Mouse (Mus musculus): ENCODE data around the gene Sc5d. TPM values are rescaled to one million over a fixed set of nuclear protein-coding genes. Genes with fewer than 3 reads are reported as not detected.
A peak's percentile ranks its signal among the peaks of the same experiment; 100 is the strongest.

Gene Sc5d
- 47.8 and 59.5 TPM in 2 replicates for polyA plus RNA-seq (2012; rRNA removed)

- DNase-seq (ENCODE audit: low spot score) = peak; percentile 89
Observed at GRCm38 (mm10) chr9:42264145-42264544, at the start of gene Sc5d. Sc5d (minus strand) TSS chr9:42264256.

GRCm38 (mm10) chr9:42311311-42311710 lies 47.3 kb upstream of the Sc5d start:
- DNase-seq (ENCODE audit: low spot score) = no peak

GRCm38 (mm10) chr9:42303894-42304293 lies 39.8 kb upstream of the Sc5d start:
- no peak for DNase-seq (ENCODE audit: low spot score)

- no peak for DNase-seq (ENCODE audit: low spot score)
Observed at GRCm38 (mm10) chr9:42301082-42301633, 37.1 kb upstream of the Sc5d start.

- DNase-seq (ENCODE audit: low spot score) = no peak
Observed at GRCm38 (mm10) chr9:42296297-42296922, 32.4 kb upstream of the Sc5d start.

GRCm38 (mm10) chr9:42294131-42294530 lies 30.1 kb upstream of the Sc5d start:
- no peak for DNase-seq (ENCODE audit: low spot score)

GRCm38 (mm10) chr9:42293596-42293995 lies 29.5 kb upstream of the Sc5d start:
- no peak for DNase-seq (ENCODE audit: low spot score)

GRCm38 (mm10) chr9:42293051-42293450 lies 29.0 kb upstream of the Sc5d start:
- DNase-seq (ENCODE audit: low spot score) = no peak

GRCm38 (mm10) chr9:42279676-42280075 lies 15.6 kb upstream of the Sc5d start:
- DNase-seq (ENCODE audit: low spot score) = no peak

- DNase-seq (ENCODE audit: low spot score) = no peak
Observed at GRCm38 (mm10) chr9:42278046-42278445, 14.0 kb upstream of the Sc5d start.

GRCm38 (mm10) chr9:42277606-42278005 lies 13.6 kb upstream of the Sc5d start:
- no peak for DNase-seq (ENCODE audit: low spot score)

GRCm38 (mm10) chr9:42277162-42277561 lies 13.1 kb upstream of the Sc5d start:
- no peak for DNase-seq (ENCODE audit: low spot score)

GRCm38 (mm10) chr9:42275761-42276145 lies 11.7 kb upstream of the Sc5d start:
- no peak for DNase-seq (ENCODE audit: low spot score)

- DNase-seq (ENCODE audit: low spot score) = no peak
Observed at GRCm38 (mm10) chr9:42275027-42275760, 11.1 kb upstream of the Sc5d start.

GRCm38 (mm10) chr9:42273682-42274296 lies 9.7 kb upstream of the Sc5d start:
- DNase-seq (ENCODE audit: low spot score) = no peak

GRCm38 (mm10) chr9:42273174-42273573 lies 9.1 kb upstream of the Sc5d start:
- no peak for DNase-seq (ENCODE audit: low spot score)

GRCm38 (mm10) chr9:42272690-42273089 lies 8.6 kb upstream of the Sc5d start:
- no peak for DNase-seq (ENCODE audit: low spot score)

- no peak for DNase-seq (ENCODE audit: low spot score)
Observed at GRCm38 (mm10) chr9:42271456-42271855, 7.4 kb upstream of the Sc5d start.

- DNase-seq (ENCODE audit: low spot score) = no peak
Observed at GRCm38 (mm10) chr9:42270617-42271016, 6.6 kb upstream of the Sc5d start.

GRCm38 (mm10) chr9:42270081-42270480 lies 6.0 kb upstream of the Sc5d start:
- no peak for DNase-seq (ENCODE audit: low spot score)

- DNase-seq (ENCODE audit: low spot score) = no peak
Observed at GRCm38 (mm10) chr9:42268371-42268770, 4.3 kb upstream of the Sc5d start.

- no peak for DNase-seq (ENCODE audit: low spot score)
Observed at GRCm38 (mm10) chr9:42265309-42265708, 1.3 kb upstream of the Sc5d start.

GRCm38 (mm10) chr9:42263709-42264111 lies 346 bp downstream of the Sc5d start:
- DNase-seq (ENCODE audit: low spot score) = no peak
